Mouse (Mus musculus): ENCODE data around the gene Abi3. TPM values are rescaled to one million over a fixed set of nuclear protein-coding genes. Genes with fewer than 3 reads are reported as not detected.
A peak's percentile ranks its signal among the peaks of the same experiment; 100 is the strongest.

Gene Abi3
- total and polyA plus RNA-seq, 3 experiments = 24.4 to 74.5 (median 31.4) TPM

GRCm38 (mm10) chr11:95785675-95786074 lies 56.6 kb downstream of the Abi3 start:
- no peaks in the 10 kb centered on the region for H3K36me3 ChIP-seq (replicated peaks in 1 of 2; ENCODE audit: control insufficient read depth in 1 of 2, insufficient read depth in 1 of 2, low read length in 1 of 2)
- H3K4me1 ChIP-seq (ENCODE audit: control insufficient read depth in 1 of 2, insufficient read depth in 2 of 2) = no peaks in the 10 kb centered on the region
- peaks cover 2% of the 10 kb centered on the region for H3K9me3 ChIP-seq (replicated peaks; ENCODE audit: low read length)
- TF ChIP-seq RCOR1 (conservative IDR thresholded peaks at IDR 0.05; ENCODE audit: low read depth, low read length) = no peak
- TF ChIP-seq E2F4 (IDR thresholded peaks at IDR 0.05; ENCODE audit: insufficient replicate concordance, low read depth, low read length) = no peak
- peak; percentile 48 for TF ChIP-seq RAD21 (IDR thresholded peaks at IDR 0.05; ENCODE audit: low read depth, low read length)
- no peak for TF ChIP-seq MAX (IDR thresholded peaks at IDR 0.05; ENCODE audit: low read length)
- TF ChIP-seq USF1 (IDR thresholded peaks at IDR 0.05; ENCODE audit: low read depth, low read length) = no peak
- no peak for TF ChIP-seq ZKSCAN1 (IDR thresholded peaks at IDR 0.05; ENCODE audit: borderline replicate concordance, low read depth, low read length)
- TF ChIP-seq USF2 (conservative IDR thresholded peaks at IDR 0.05; ENCODE audit: low read depth, low read length) = no peak
- TF ChIP-seq HCFC1 (IDR thresholded peaks at IDR 0.05; ENCODE audit: low read depth, low read length) = no peak
- TF ChIP-seq PAX5 (IDR thresholded peaks at IDR 0.05; ENCODE audit: low read length) = no peak
- no peak for TF ChIP-seq NRF1 (IDR thresholded peaks at IDR 0.05; ENCODE audit: low read depth, low read length)
- no peak for TF ChIP-seq ZC3H11A (IDR thresholded peaks at IDR 0.05; ENCODE audit: low read depth, low read length)
- TF ChIP-seq SMC3 (IDR thresholded peaks at IDR 0.05; ENCODE audit: low read depth, low read length) = peak; percentile 24
- TF ChIP-seq EP300 (IDR thresholded peaks at IDR 0.05; ENCODE audit: low read length) = no peak
- TF ChIP-seq ETS1 (conservative IDR thresholded peaks at IDR 0.05; ENCODE audit: low read depth, low read length) = no peak
- no peak for TF ChIP-seq UBTF (IDR thresholded peaks at IDR 0.05; ENCODE audit: low read depth, low read length)
- TF ChIP-seq MAFK (IDR thresholded peaks at IDR 0.05; ENCODE audit: insufficient replicate concordance, low read length) = no peak
- TF ChIP-seq NELFE (IDR thresholded peaks at IDR 0.05; ENCODE audit: low read depth, low read length) = no peak
- no peak for TF ChIP-seq ELF1 (IDR thresholded peaks at IDR 0.05; ENCODE audit: low read depth, low read length)
- no peak for TF ChIP-seq TBP (conservative IDR thresholded peaks at IDR 0.05; ENCODE audit: low read depth, low read length)
- peak; percentile 58 to 64 for TF ChIP-seq CTCF (conservative IDR thresholded peaks at IDR 0.05 in 1 of 2, IDR thresholded peaks at IDR 0.05 in 1 of 2; ENCODE audit: low read depth in 2 of 2, low read length in 2 of 2)
- no peak for TF ChIP-seq MAZ (IDR thresholded peaks at IDR 0.05; ENCODE audit: low read depth, low read length)
- TF ChIP-seq BHLHE40 (IDR thresholded peaks at IDR 0.05; ENCODE audit: low read depth, low read length) = no peak
- in situ Hi-C loops (cut with MboI; ENCODE audit: low pct_ligation_motif_present, low pct_unique_long_range_greater_than_20kb, low sequenced_read_pairs) = no loop called here
- H3K79me2 ChIP-seq (replicated peaks; ENCODE audit: control insufficient read depth, extremely low read depth, insufficient read depth, poor library complexity, severe bottlenecking) = no peaks in the 10 kb centered on the region
- H3K4me3 ChIP-seq (replicated peaks in 1 of 3; ENCODE audit: low read depth in 2 of 3, low read length in 2 of 3, poor library complexity in 1 of 3) = no peak overlapping the region
- no peak overlapping the region for H3K9ac ChIP-seq (ENCODE audit: insufficient read depth, low read depth)
- no peaks in the 10 kb centered on the region for H3K27me3 ChIP-seq (replicated peaks)
- H3K27ac ChIP-seq (ENCODE audit: insufficient read depth, low read depth) = no peak overlapping the region
- dilution Hi-C loops (cut with MboI; ENCODE audit: extremely low pct_ligation_motif_present, extremely low pct_unique_long_range_greater_than_20kb, low sequenced_read_pairs) = no loop called here
- H3K4me2 ChIP-seq (ENCODE audit: insufficient read depth, low read depth, poor library complexity, severe bottlenecking) = no peak overlapping the region
- DNase-seq (ENCODE audit: extremely low read depth) = peak; percentile 26

GRCm38 (mm10) chr11:95783958-95784357 lies 58.3 kb downstream of the Abi3 start:
- no peak overlapping the region for H3K9ac ChIP-seq (ENCODE audit: insufficient read depth, low read depth)
- no peaks in the 10 kb centered on the region for H3K27me3 ChIP-seq (replicated peaks)
- no peaks in the 10 kb centered on the region for H3K36me3 ChIP-seq (replicated peaks in 1 of 2; ENCODE audit: control insufficient read depth in 1 of 2, insufficient read depth in 1 of 2, low read length in 1 of 2)
- H3K79me2 ChIP-seq (replicated peaks; ENCODE audit: control insufficient read depth, extremely low read depth, insufficient read depth, poor library complexity, severe bottlenecking) = no peaks in the 10 kb centered on the region
- H3K4me3 ChIP-seq (replicated peaks in 1 of 3; ENCODE audit: low read depth in 2 of 3, low read length in 2 of 3, poor library complexity in 1 of 3) = no peak overlapping the region
- in situ Hi-C loops (cut with MboI; ENCODE audit: low pct_ligation_motif_present, low pct_unique_long_range_greater_than_20kb, low sequenced_read_pairs) (loop anchor here (5.0 kb wide), 1 partner anchor 33 kb away; no protein-coding TSS in a partner anchor), dilution Hi-C loops (cut with MboI; ENCODE audit: extremely low pct_ligation_motif_present, extremely low pct_unique_long_range_greater_than_20kb, low sequenced_read_pairs) (no loop called here)
- DNase-seq (ENCODE audit: extremely low read depth) = no peak
- peaks cover 2% of the 10 kb centered on the region for H3K9me3 ChIP-seq (replicated peaks; ENCODE audit: low read length)
- TF ChIP-seq GABPA (IDR thresholded peaks at IDR 0.05; ENCODE audit: insufficient replicate concordance, low read depth, low read length) = no peak
- no peak for TF ChIP-seq PAX5 (IDR thresholded peaks at IDR 0.05; ENCODE audit: low read length)
- no peak for TF ChIP-seq NELFE (IDR thresholded peaks at IDR 0.05; ENCODE audit: low read depth, low read length)
- TF ChIP-seq UBTF (IDR thresholded peaks at IDR 0.05; ENCODE audit: low read depth, low read length) = no peak
- TF ChIP-seq MAFK (IDR thresholded peaks at IDR 0.05; ENCODE audit: insufficient replicate concordance, low read length) = no peak
- no peak for TF ChIP-seq USF1 (IDR thresholded peaks at IDR 0.05; ENCODE audit: low read depth, low read length)
- no peak for TF ChIP-seq CHD2 (IDR thresholded peaks at IDR 0.05; ENCODE audit: low read length)
- no peak for TF ChIP-seq NRF1 (IDR thresholded peaks at IDR 0.05; ENCODE audit: low read depth, low read length)
- TF ChIP-seq HCFC1 (IDR thresholded peaks at IDR 0.05; ENCODE audit: low read depth, low read length) = no peak
- no peak for TF ChIP-seq ZNF384 (IDR thresholded peaks at IDR 0.05; ENCODE audit: low read depth, low read length)
- no peak for TF ChIP-seq CHD1 (IDR thresholded peaks at IDR 0.05; ENCODE audit: low read depth, low read length)
- no peak for TF ChIP-seq MAZ (IDR thresholded peaks at IDR 0.05; ENCODE audit: low read depth, low read length)
- no peak for TF ChIP-seq POLR2A (IDR thresholded peaks at IDR 0.05; ENCODE audit: low read depth, low read length)
- TF ChIP-seq ZMIZ1 (IDR thresholded peaks at IDR 0.05; ENCODE audit: low read depth, low read length) = no peak
- no peak for TF ChIP-seq CTCF (conservative IDR thresholded peaks at IDR 0.05 in 1 of 2, IDR thresholded peaks at IDR 0.05 in 1 of 2; ENCODE audit: low read depth in 2 of 2, low read length in 2 of 2)
- no peak for TF ChIP-seq BHLHE40 (IDR thresholded peaks at IDR 0.05; ENCODE audit: low read depth, low read length)
- TF ChIP-seq POLR2AphosphoS2 (IDR thresholded peaks at IDR 0.05; ENCODE audit: low read depth, low read length) = no peak
- TF ChIP-seq RCOR1 (conservative IDR thresholded peaks at IDR 0.05; ENCODE audit: low read depth, low read length) = no peak
- H3K4me1 ChIP-seq (ENCODE audit: control insufficient read depth in 1 of 2, insufficient read depth in 2 of 2) = no peaks in the 10 kb centered on the region
- H3K27ac ChIP-seq (ENCODE audit: insufficient read depth, low read depth) = no peak overlapping the region
- H3K4me2 ChIP-seq (ENCODE audit: insufficient read depth, low read depth, poor library complexity, severe bottlenecking) = no peak overlapping the region

All from CH12.LX (cell line).